Mouse (Mus musculus): ENCODE data around the gene Wnt9b. TPM values are rescaled to one million over a fixed set of nuclear protein-coding genes. Genes with fewer than 3 reads are reported as not detected.
A peak's percentile ranks its signal among the peaks of the same experiment; 100 is the strongest.

The Wnt9b gene
- total and polyA plus RNA-seq, 3 experiments: not detected

- Histone ChIP-seq H3K27ac (ENCODE audit: control insufficient read depth, low read depth, low read length) (peak overlapping the region; percentile 72), H3K27me3 (ENCODE audit: control insufficient read depth in 1 of 2, insufficient read depth in 2 of 2, low read length in 2 of 2) (no peaks in the 10 kb centered on the region; a peak in 1 of 4 replicates), H3K79me2 (ENCODE audit: control insufficient read depth, insufficient read depth, low read length, poor library complexity) (peaks cover 24% of the 10 kb centered on the region), H3K9me3 (replicated peaks; ENCODE audit: insufficient read depth, low read length) (no peaks in the 10 kb centered on the region), H3K4me3 (ENCODE audit: control insufficient read depth in 1 of 2, insufficient read depth in 1 of 2, low read depth in 2 of 2, low read length in 2 of 2) (peak overlapping the region; percentile 86 to 90), H3K9ac (ENCODE audit: control insufficient read depth, low read depth, low read length, poor library complexity, severe bottlenecking) (peak overlapping the region; percentile 90), H3K4me1 (ENCODE audit: control insufficient read depth in 1 of 2, insufficient read depth in 2 of 2, low read length in 2 of 2) (peaks cover 2 to 3% of the 10 kb centered on the region in 2 experiments; a peak in 3 of 4 replicates), H3K36me3 (ENCODE audit: control insufficient read depth in 1 of 2, insufficient read depth in 2 of 2, low read length in 2 of 2) (peaks cover 2 to 9% of the 10 kb centered on the region in 2 experiments)
- TF ChIP-seq GATA1 (IDR thresholded peaks at IDR 0.05; ENCODE audit: low read depth, low read length): peak; percentile 7; the same call in 1 of the 2 replicates
- no peak for TF ChIP-seq MAFK (IDR thresholded peaks at IDR 0.05; ENCODE audit: borderline replicate concordance, low read depth, low read length)
- DNase-seq (ENCODE audit: low read depth, low spot score): no peak
Observed at GRCm38 (mm10) chr11:103698226-103698625, 51.4 kb downstream of the Wnt9b start.

GRCm38 (mm10) chr11:103697565-103698176, 52.0 kb downstream of the Wnt9b start, which contains the start of gene Gosr2:
TSS of gene Gosr2 (minus strand) at chr11:103697898.
- H3K36me3 ChIP-seq (ENCODE audit: control insufficient read depth in 1 of 2, insufficient read depth in 2 of 2, low read length in 2 of 2): peaks cover 6 to 9% of the 10 kb centered on the region in 2 experiments
- peak within 1 kb of the TSS; percentile 90 for H3K27ac ChIP-seq (ENCODE audit: control insufficient read depth, low read depth, low read length)
- H3K4me3 ChIP-seq (ENCODE audit: control insufficient read depth in 1 of 2, insufficient read depth in 1 of 2, low read depth in 2 of 2, low read length in 2 of 2): peak within 1 kb of the TSS; percentile 86 to 90
- H3K4me1 ChIP-seq (ENCODE audit: control insufficient read depth in 1 of 2, insufficient read depth in 2 of 2, low read length in 2 of 2): peaks cover 2 to 3% of the 10 kb centered on the region in 2 experiments; a peak in 3 of 4 replicates
- H3K9me3 ChIP-seq (replicated peaks; ENCODE audit: insufficient read depth, low read length): no peaks in the 10 kb centered on the region
- DNase-seq (ENCODE audit: low read depth, low spot score): peak; percentile 96
- peaks cover 26% of the 10 kb centered on the region for H3K79me2 ChIP-seq (ENCODE audit: control insufficient read depth, insufficient read depth, low read length, poor library complexity)
- peak within 1 kb of the TSS; percentile 90 for H3K9ac ChIP-seq (ENCODE audit: control insufficient read depth, low read depth, low read length, poor library complexity, severe bottlenecking)
- no peaks in the 10 kb centered on the region; a peak in 1 of 4 replicates for H3K27me3 ChIP-seq (ENCODE audit: control insufficient read depth in 1 of 2, insufficient read depth in 2 of 2, low read length in 2 of 2)
- TF ChIP-seq ELF1 (IDR thresholded peaks at IDR 0.05; ENCODE audit: low read depth, low read length): peak; percentile 97
- no peak for TF ChIP-seq USF2 (IDR thresholded peaks at IDR 0.05; ENCODE audit: borderline replicate concordance in 1 of 2, insufficient read depth in 1 of 2, low read depth in 1 of 2, low read length in 2 of 2)
- no peak for TF ChIP-seq POLR2AphosphoS5 (IDR thresholded peaks at IDR 0.05; ENCODE audit: borderline replicate concordance, low read depth, low read length)
- peak; percentile 88 for TF ChIP-seq NELFE (IDR thresholded peaks at IDR 0.05; ENCODE audit: low read depth, low read length)
- TF ChIP-seq MAX (IDR thresholded peaks at IDR 0.05; ENCODE audit: low read length): peak; percentile 98
- TF ChIP-seq MXI1 (IDR thresholded peaks at IDR 0.05; ENCODE audit: low read depth, low read length): peak; percentile 92
- peak; percentile 76 for TF ChIP-seq KAT2A (conservative IDR thresholded peaks at IDR 0.05; ENCODE audit: low read depth, low read length)
- TF ChIP-seq GATA1 (IDR thresholded peaks at IDR 0.05; ENCODE audit: low read depth, low read length): no peak
- peak; percentile 95 for TF ChIP-seq HCFC1 (IDR thresholded peaks at IDR 0.05; ENCODE audit: low read depth, low read length)
- no peak; the same call in 1 of the 2 replicates for TF ChIP-seq E2F4 (IDR thresholded peaks at IDR 0.05; ENCODE audit: borderline replicate concordance, low read depth, low read length)
- TF ChIP-seq POLR2A (IDR thresholded peaks at IDR 0.05; ENCODE audit: control insufficient read depth in 1 of 2, insufficient read depth in 1 of 2, low read depth in 1 of 2, low read length in 2 of 2, poor library complexity in 1 of 2): peak; percentile 41 to 92; a peak in 3 of 4 replicates
- peak; percentile 79 for TF ChIP-seq MAZ (IDR thresholded peaks at IDR 0.05; ENCODE audit: low read depth, low read length)
- peak; percentile 94 for TF ChIP-seq SIN3A (IDR thresholded peaks at IDR 0.05; ENCODE audit: low read length)
- no peak for TF ChIP-seq JUND (IDR thresholded peaks at IDR 0.05; ENCODE audit: low read depth, low read length)
- no peak for TF ChIP-seq BHLHE40 (IDR thresholded peaks at IDR 0.05; ENCODE audit: borderline replicate concordance, low read depth, low read length)
- 0 out of 2 replicates have a peak, but pooled peaks have one; percentile 71 for TF ChIP-seq UBTF (IDR thresholded peaks at IDR 0.05; ENCODE audit: borderline replicate concordance, insufficient read depth, low read depth, low read length)
- TF ChIP-seq MYC (IDR thresholded peaks at IDR 0.05; ENCODE audit: low read depth, low read length): peak; percentile 61; the same call in 1 of the 2 replicates
- TF ChIP-seq MYB (IDR thresholded peaks at IDR 0.05; ENCODE audit: low read depth, low read length): no peak
- no peak; the same call in 1 of the 2 replicates for TF ChIP-seq CHD2 (IDR thresholded peaks at IDR 0.05; ENCODE audit: low read length)
- no peak for TF ChIP-seq CHD1 (IDR thresholded peaks at IDR 0.05; ENCODE audit: low read depth, low read length)
- peak; percentile 67; the same call in 1 of the 2 replicates for TF ChIP-seq ETS1 (IDR thresholded peaks at IDR 0.05; ENCODE audit: low read depth, low read length)
- no peak for TF ChIP-seq MEF2A (IDR thresholded peaks at IDR 0.05; ENCODE audit: extremely low read depth, insufficient replicate concordance, low read depth, low read length, poor library complexity, severe bottlenecking)
- no peak for TF ChIP-seq MAFK (IDR thresholded peaks at IDR 0.05; ENCODE audit: borderline replicate concordance, low read depth, low read length)
- peak; percentile 68; the same call in 1 of the 2 replicates for TF ChIP-seq ZMIZ1 (IDR thresholded peaks at IDR 0.05; ENCODE audit: low read depth, low read length)
- TF ChIP-seq ZC3H11A (IDR thresholded peaks at IDR 0.05; ENCODE audit: low read depth, low read length): peak; percentile 23; the same call in 1 of the 2 replicates
- TF ChIP-seq EP300 (IDR thresholded peaks at IDR 0.05; ENCODE audit: low read depth in 1 of 2, low read length in 2 of 2): peak in 1 of 2 experiments; percentile 8; a peak in 1 of 4 replicates
- peak; percentile 1; the same call in 1 of the 2 replicates for TF ChIP-seq SMC3 (IDR thresholded peaks at IDR 0.05; ENCODE audit: low read depth, low read length)
- no peak for TF ChIP-seq TAL1 (IDR thresholded peaks at IDR 0.05; ENCODE audit: low read length)

All from MEL (cell line).